Mouse (Mus musculus) midbrain, postnatal 0 days (tissue): Measurements from ENCODE around the gene Tesk2. TPM values are rescaled to one million over a fixed set of nuclear protein-coding genes. Genes with fewer than 3 reads are reported as not detected.

Experiments used
- ATAC-seq: fragments of 200-750 bp; cut with Nextera tagmentation; 2 replicates; pipeline ENCODE4 v1.8.0; 2017; ENCODE audit warnings: moderate number of reproducible peaks, mild to moderate bottlenecking, moderate TSS enrichment, moderate library complexity; ENCODE audit not compliant: low FRiP score
- DNase-seq: peaks from one replicate; pipeline ENCODE4 v3.0.0-alpha.2; 2015; ENCODE audit warnings: low spot score
- H3K27ac ChIP-seq: fragments of 300-500 bp; sonication (generic); 2 replicates; pipeline ENCODE4 v1.5.1; 2014; ENCODE audit warnings: low read depth, mild to moderate bottlenecking, low read length, mixed read lengths
- H3K27me3 ChIP-seq: fragments of 300-500 bp; sonication (generic); 2 replicates; pipeline ENCODE4 v1.6.1; 2014; ENCODE audit warnings: low read length, control low read depth, mixed read lengths; ENCODE audit not compliant: insufficient read depth
- H3K36me3 ChIP-seq: fragments of 300-500 bp; sonication (generic); 2 replicates; pipeline ENCODE4 v1.6.1; 2014; ENCODE audit warnings: low read length, control low read depth, mixed read lengths; ENCODE audit not compliant: insufficient read depth
- H3K4me1 ChIP-seq: fragments of 300-500 bp; sonication (generic); 2 replicates; pipeline ENCODE4 v1.6.1; 2014; ENCODE audit warnings: mild to moderate bottlenecking, control low read depth, antibody characterized with exemption, low read length, mixed read lengths; ENCODE audit not compliant: insufficient read depth
- H3K4me2 ChIP-seq: fragments of 300-500 bp; sonication (generic); 2 replicates; pipeline ENCODE4 v1.6.1; 2014; ENCODE audit warnings: low read depth, mild to moderate bottlenecking, low read length, mixed read lengths; ENCODE audit not compliant: poor library complexity, severe bottlenecking
- H3K4me3 ChIP-seq: fragments of 300-500 bp; sonication (generic); 2 replicates; pipeline ENCODE4 v1.5.1; 2014; ENCODE audit warnings: low read depth, mild to moderate bottlenecking, low read length, moderate library complexity
- H3K9ac ChIP-seq: fragments of 300-500 bp; sonication (generic); replicated peaks from 2 replicates; pipeline ENCODE4 v1.6.1; 2014; ENCODE audit warnings: mild to moderate bottlenecking, low read length, moderate library complexity, mixed read lengths; ENCODE audit not compliant: poor library complexity, severe bottlenecking
- H3K9me3 ChIP-seq: fragments of 300-500 bp; sonication (generic); 2 replicates; pipeline ENCODE4 v1.6.1; 2016; ENCODE audit warnings: low read length, control low read depth
- CTCF ChIP-seq: IDR thresholded peaks from 2 replicates; pipeline ENCODE4 v1.5.1; 2016; ENCODE audit warnings: antibody characterized with exemption, mild to moderate bottlenecking
- WGBS: fragments of 180-500 bp; shearing (Covaris S2); extraction: QIAGEN DNeasy Blood & Tissue Kit; methylation state at CpG from one replicate; pipeline ENCODE4 v1.1.7; 2014; 5-methylcytosine and 5-hydroxymethylcytosine counted together
- polyA plus RNA-seq: library from polyadenylated mRNA; unstranded; fragments of >200 nt; fragmentation: Nextera tagmentation; extraction: Ambion mirVana; gene quantifications from 2 replicates; pipeline ENCODE4 v1.2.1, GENCODE M21; 2015
- total RNA-seq: library from RNA; depleted of rRNA; stranded (reverse); fragments of >200 nt; gene quantifications from 2 replicates; pipeline ENCODE4 v1.2.3, GENCODE M21; 2014

Tesk2 gene
- total and polyA plus RNA-seq, 2 experiments from 2014 or later, result 0.77 to 1.6 TPM

GRCm38 (mm10) chr4:116693785-116694184 is 27.0 kb upstream of the Tesk2 start:
- Histone ChIP-seq H3K36me3 (peaks cover 28% of the 10 kb centered on the region; the same call in 1 of the 2 replicates), H3K9me3 (no peaks in the 10 kb centered on the region), H3K4me3 (no peak overlapping the region), H3K4me1 (no peaks in the 10 kb centered on the region), H3K27ac (no peak overlapping the region), H3K4me2 (no peak overlapping the region), H3K9ac (no peak overlapping the region), H3K27me3 (no peaks in the 10 kb centered on the region)
- DNase-seq (no peak), ATAC-seq (no peak)
- WGBS, result 90% methylated on average over 2 of the region's 2 CpGs
- TF ChIP-seq CTCF, result no peak

GRCm38 (mm10) chr4:116698693-116699342 is 21.9 kb upstream of the Tesk2 start:
- H3K9me3 ChIP-seq, result no peaks in the 10 kb centered on the region
- peaks cover 17% of the 10 kb centered on the region; the same call in 1 of the 2 replicates for H3K36me3 ChIP-seq
- no peak for ATAC-seq
- 85% methylated on average over 2 of the region's 2 CpGs for WGBS
- no peaks in the 10 kb centered on the region for H3K4me1 ChIP-seq
- no peak overlapping the region for H3K4me2 ChIP-seq
- no peak for TF ChIP-seq CTCF
- no peaks in the 10 kb centered on the region for H3K27me3 ChIP-seq
- H3K9ac ChIP-seq, result no peak overlapping the region
- no peak overlapping the region for H3K27ac ChIP-seq
- no peak for DNase-seq
- H3K4me3 ChIP-seq, result no peak overlapping the region

- Histone ChIP-seq H3K4me2 (no peak overlapping the region), H3K4me3 (no peak overlapping the region), H3K9me3 (no peaks in the 10 kb centered on the region), H3K4me1 (no peaks in the 10 kb centered on the region), H3K9ac (no peak overlapping the region), H3K36me3 (0 out of 2 replicates have a peak, but pooled peaks cover 9% of the 10 kb centered on the region), H3K27ac (no peak overlapping the region), H3K27me3 (no peaks in the 10 kb centered on the region)
- no peak for TF ChIP-seq CTCF
- ATAC-seq (no peak), DNase-seq (no peak)
- WGBS, result 86% methylated on average over 1 of the region's 1 CpGs
Observed at GRCm38 (mm10) chr4:116700964-116701363, 19.8 kb upstream of the Tesk2 start.

GRCm38 (mm10) chr4:116703804-116704203 is 16.9 kb upstream of the Tesk2 start:
- WGBS, result 35% methylated on average over 6 of the region's 6 CpGs
- ATAC-seq (no peak), DNase-seq (peak; percentile 51)
- Histone ChIP-seq H3K4me2 (no peak overlapping the region), H3K4me1 (no peaks in the 10 kb centered on the region), H3K9ac (no peak overlapping the region), H3K9me3 (no peaks in the 10 kb centered on the region), H3K4me3 (no peak overlapping the region), H3K36me3 (no peaks in the 10 kb centered on the region), H3K27ac (no peak overlapping the region), H3K27me3 (no peaks in the 10 kb centered on the region)
- TF ChIP-seq CTCF, result peak; percentile 81

GRCm38 (mm10) chr4:116707666-116708065 is 13.1 kb upstream of the Tesk2 start:
- H3K9ac ChIP-seq, result peak overlapping the region; percentile 42
- 20% methylated on average over 9 of the region's 9 CpGs for WGBS
- no peaks in the 10 kb centered on the region for H3K4me1 ChIP-seq
- ATAC-seq (peak; percentile 11), DNase-seq (peak; percentile 35)
- H3K4me3 ChIP-seq, result peak overlapping the region; percentile 36
- TF ChIP-seq CTCF, result no peak
- H3K9me3 ChIP-seq, result no peaks in the 10 kb centered on the region
- H3K27me3 ChIP-seq, result no peaks in the 10 kb centered on the region
- H3K4me2 ChIP-seq, result peak overlapping the region; percentile 55
- H3K27ac ChIP-seq, result peak overlapping the region; percentile 53
- H3K36me3 ChIP-seq, result no peaks in the 10 kb centered on the region

GRCm38 (mm10) chr4:116708201-116708764 is 12.5 kb upstream of the Tesk2 start, which contains the start of the genes Mmachc and Ccdc163:
Gene Mmachc (minus strand): TSS chr4:116708406.
Gene Ccdc163 (plus strand): TSS chr4:116708509.
- ATAC-seq (peak; percentile 97), DNase-seq (peak; percentile 99)
- WGBS, result 0% methylated on average over 29 of the region's 29 CpGs
- Histone ChIP-seq H3K4me3 (peak within 1 kb of the TSS; percentile 36), H3K36me3 (no peaks in the 10 kb centered on the region), H3K4me2 (peak within 1 kb of the TSS; percentile 78), H3K27me3 (no peaks in the 10 kb centered on the region), H3K27ac (peak within 1 kb of the TSS; percentile 53), H3K9me3 (no peaks in the 10 kb centered on the region), H3K4me1 (no peaks in the 10 kb centered on the region), H3K9ac (peak within 1 kb of the TSS; percentile 46)
- peak; percentile 59 for TF ChIP-seq CTCF
